Mouse (Mus musculus) neural tube, embryonic 13.5 days (tissue): ENCODE data around the gene Sgpp2. TPM values are rescaled to one million over a fixed set of nuclear protein-coding genes. Genes with fewer than 3 reads are reported as not detected.

Experiments
- ATAC-seq: fragments of 200-750 bp; cut with Nextera tagmentation; 2 replicates; pipeline ENCODE4 v1.8.0; 2017; ENCODE audit warnings: low read depth, mild to moderate bottlenecking, moderate TSS enrichment, moderate library complexity
- H3K27ac ChIP-seq: fragments of 300-500 bp; sonication (generic); replicated peaks from 2 replicates; pipeline ENCODE4 v1.5.1; 2015; ENCODE audit warnings: moderate library complexity, mild to moderate bottlenecking, inconsistent platforms
- H3K27me3 ChIP-seq: fragments of 300-500 bp; sonication (generic); 2 replicates; pipeline ENCODE4 v1.6.1; 2015; ENCODE audit warnings: mild to moderate bottlenecking, inconsistent platforms
- H3K36me3 ChIP-seq: fragments of 300-500 bp; sonication (generic); 2 replicates; pipeline ENCODE4 v1.6.1; 2015; ENCODE audit warnings: mild to moderate bottlenecking, inconsistent platforms
- H3K4me1 ChIP-seq: fragments of 300-500 bp; sonication (generic); replicated peaks from 2 replicates; pipeline ENCODE4 v1.6.1; 2015; ENCODE audit warnings: inconsistent platforms
- H3K4me2 ChIP-seq: fragments of 300-500 bp; sonication (generic); 2 replicates; pipeline ENCODE4 v1.6.1; 2015; ENCODE audit warnings: inconsistent platforms, mild to moderate bottlenecking, moderate library complexity
- H3K4me3 ChIP-seq: fragments of 300-500 bp; sonication (generic); 2 replicates; pipeline ENCODE4 v1.5.1; 2015; ENCODE audit warnings: mild to moderate bottlenecking, inconsistent platforms
- H3K9ac ChIP-seq: fragments of 300-500 bp; sonication (generic); 2 replicates; pipeline ENCODE4 v1.6.1; 2015; ENCODE audit warnings: moderate library complexity, mild to moderate bottlenecking, inconsistent platforms
- H3K9me3 ChIP-seq: fragments of 300-500 bp; sonication (generic); 2 replicates; pipeline ENCODE4 v1.6.1; 2016; ENCODE audit warnings: inconsistent platforms
- WGBS: fragments of 180-500 bp; shearing (Covaris S2); methylation state at CpG from one replicate; pipeline ENCODE4 v1.1.7; 2015; 5-methylcytosine and 5-hydroxymethylcytosine counted together
- polyA plus RNA-seq: library from polyadenylated mRNA; unstranded; fragments of >200 nt; fragmentation: Nextera tagmentation; extraction: Ambion mirVana; gene quantifications from 2 replicates; pipeline ENCODE4 v1.2.1, GENCODE M21; 2015

Sgpp2 gene
- polyA plus RNA-seq, result 2.0 and 2.3 TPM in 2 replicates

DNA sequence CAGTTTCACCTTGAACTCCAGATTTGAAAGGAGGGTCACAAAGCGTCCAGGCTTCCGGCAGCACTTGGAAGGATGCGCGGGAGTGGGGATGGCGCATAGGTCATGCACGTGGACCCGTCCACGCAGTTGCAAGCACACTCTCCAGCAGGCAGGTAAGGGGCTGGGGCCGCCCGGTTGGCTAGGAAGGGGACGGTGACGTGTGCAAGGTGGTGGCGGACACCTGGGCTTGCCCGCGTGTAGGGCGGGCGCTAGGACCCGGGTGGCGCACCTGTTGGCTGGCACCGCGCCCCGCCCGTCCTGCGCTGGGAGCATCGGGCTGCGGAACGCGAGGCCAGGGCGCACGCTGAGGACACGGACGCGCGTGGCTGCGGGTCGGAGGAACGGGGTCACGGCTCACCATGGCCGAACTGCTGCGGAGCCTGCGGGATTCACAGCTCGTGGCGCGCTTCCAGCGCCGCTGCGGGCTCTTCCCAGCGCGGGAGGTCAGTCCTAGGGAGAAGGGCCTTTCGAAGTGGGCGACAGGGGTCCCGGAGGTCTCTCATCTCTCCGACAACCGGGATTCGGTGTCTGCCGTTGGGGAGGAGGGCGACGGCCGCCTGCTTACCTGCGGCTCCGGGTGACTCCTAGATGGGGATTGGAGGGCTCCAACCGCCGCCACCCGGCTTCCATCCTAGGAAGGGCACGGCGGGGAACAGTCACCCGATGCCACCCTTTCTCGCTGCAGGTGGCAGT is at the start of gene Sgpp2:
Gene Sgpp2 (plus strand): TSS at position 325 of the 732 bp plus-strand sequence.
- Histone ChIP-seq H3K4me1 (peaks cover 20% of the 10 kb centered on the region), H3K27me3 (peaks cover 63% of the 10 kb centered on the region), H3K4me2 (peak within 1 kb of the TSS; percentile 99), H3K9ac (peak within 1 kb of the TSS; percentile 55), H3K36me3 (no peaks in the 10 kb centered on the region), H3K4me3 (peak within 1 kb of the TSS; percentile 55), H3K27ac (no peak within 1 kb of the TSS), H3K9me3 (no peaks in the 10 kb centered on the region)
- under 1% methylated on average over 64 of the region's 68 CpGs for WGBS
- peak; percentile 64 for ATAC-seq

DNA sequence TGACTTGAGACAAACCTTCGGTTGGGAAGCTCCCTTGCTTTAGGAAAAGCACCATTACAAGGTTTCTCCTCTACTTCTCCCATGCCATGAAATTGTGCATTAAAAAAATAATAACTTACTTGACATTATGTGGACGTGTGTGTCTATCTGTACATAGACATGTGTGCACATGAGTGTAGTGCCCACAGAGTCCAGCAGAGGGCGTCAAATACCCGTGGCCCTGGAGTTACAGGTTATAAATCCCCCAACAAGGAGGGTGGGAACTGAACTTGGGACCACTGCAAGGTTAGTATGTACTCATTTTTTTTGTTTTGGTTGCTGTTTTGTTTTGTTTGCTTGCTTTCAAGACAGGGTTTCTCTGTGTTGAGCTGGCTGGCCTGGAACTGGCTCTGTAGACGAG is 42.6 kb upstream of the Sgpp2 start:
- Histone ChIP-seq H3K4me2 (no peak overlapping the region), H3K27me3 (no peaks in the 10 kb centered on the region), H3K9ac (no peak overlapping the region), H3K4me3 (no peak overlapping the region), H3K9me3 (no peaks in the 10 kb centered on the region), H3K4me1 (no peaks in the 10 kb centered on the region), H3K27ac (no peak overlapping the region), H3K36me3 (no peaks in the 10 kb centered on the region)
- 71% methylated on average over 5 of the region's 5 CpGs for WGBS
- ATAC-seq, result no peak

DNA sequence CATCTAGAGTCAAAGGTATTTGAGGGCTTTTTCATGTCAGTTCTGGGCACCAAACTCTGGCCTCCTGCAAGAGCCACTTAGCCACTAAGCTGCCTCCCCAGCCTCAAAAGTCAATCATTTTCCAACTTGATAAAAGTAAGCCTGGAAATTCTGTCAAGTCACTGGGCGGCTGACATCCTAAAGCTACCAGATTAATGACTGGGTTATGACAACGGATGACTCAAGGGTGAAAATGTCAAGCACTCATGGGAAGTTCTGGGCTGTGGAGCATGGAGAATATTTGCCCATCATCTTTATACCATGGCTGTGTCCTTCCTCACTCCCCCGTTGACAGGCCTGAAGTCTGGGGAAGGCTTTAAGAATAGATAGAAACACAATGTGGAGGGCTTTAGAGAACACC is 37.2 kb upstream of the Sgpp2 start:
- WGBS, result 85% methylated on average over 3 of the region's 3 CpGs
- no peak overlapping the region for H3K4me2 ChIP-seq
- no peak for ATAC-seq
- H3K27me3 ChIP-seq, result no peaks in the 10 kb centered on the region
- H3K4me1 ChIP-seq, result no peaks in the 10 kb centered on the region
- H3K9ac ChIP-seq, result no peak overlapping the region
- H3K27ac ChIP-seq, result no peak overlapping the region
- no peak overlapping the region for H3K4me3 ChIP-seq
- no peaks in the 10 kb centered on the region for H3K36me3 ChIP-seq
- no peaks in the 10 kb centered on the region for H3K9me3 ChIP-seq

DNA sequence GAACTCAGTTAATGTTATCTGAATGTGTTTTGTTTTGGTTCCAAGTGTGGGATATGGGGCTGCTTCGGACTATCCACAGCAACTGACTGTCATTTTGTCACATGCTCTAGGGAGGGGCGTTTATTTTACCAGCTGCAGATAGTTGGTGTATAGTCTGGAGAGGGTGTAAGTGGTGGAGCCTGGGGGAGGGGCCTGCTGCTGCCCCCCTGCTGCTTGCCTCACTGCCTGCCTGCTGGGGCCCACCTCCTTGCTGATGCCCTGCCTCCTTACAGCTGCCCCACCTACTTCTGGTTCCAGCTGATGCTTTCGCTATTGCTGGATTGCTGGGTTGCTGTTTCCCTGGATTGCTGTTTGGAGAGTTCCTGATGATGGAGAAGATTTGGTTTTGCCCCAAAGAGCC is 31.0 kb upstream of the Sgpp2 start:
- H3K9ac ChIP-seq, result no peak overlapping the region
- H3K4me3 ChIP-seq, result no peak overlapping the region
- ATAC-seq, result no peak
- H3K27me3 ChIP-seq, result no peaks in the 10 kb centered on the region
- no peaks in the 10 kb centered on the region for H3K9me3 ChIP-seq
- H3K4me2 ChIP-seq, result no peak overlapping the region
- no peaks in the 10 kb centered on the region for H3K36me3 ChIP-seq
- 0 out of 2 replicates have a peak, but pooled peaks cover 3% of the 10 kb centered on the region for H3K4me1 ChIP-seq
- no peak overlapping the region for H3K27ac ChIP-seq
- WGBS, result 33% methylated on average over 3 of the region's 3 CpGs

DNA sequence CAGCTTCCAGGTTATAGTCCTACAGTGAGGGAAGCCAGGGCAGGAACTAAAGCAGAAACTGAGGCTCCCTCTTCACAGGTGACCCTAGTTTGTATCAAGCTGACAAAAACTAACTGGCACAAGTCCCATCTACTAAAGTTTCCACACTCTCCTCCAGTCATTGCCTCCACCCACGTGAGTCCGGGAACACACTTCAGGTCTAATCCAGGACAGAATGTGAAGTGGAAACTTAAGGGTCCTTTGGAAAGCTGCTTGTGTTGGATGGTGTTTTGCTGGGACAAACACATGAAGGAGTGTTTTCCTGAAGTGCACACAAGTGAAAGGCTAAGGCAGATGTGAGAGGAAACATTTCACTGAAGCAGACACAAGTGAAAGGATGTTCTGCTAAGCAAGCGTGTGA is 17.7 kb upstream of the Sgpp2 start:
- 93% methylated on average over 3 of the region's 3 CpGs for WGBS
- no peaks in the 10 kb centered on the region for H3K9me3 ChIP-seq

DNA sequence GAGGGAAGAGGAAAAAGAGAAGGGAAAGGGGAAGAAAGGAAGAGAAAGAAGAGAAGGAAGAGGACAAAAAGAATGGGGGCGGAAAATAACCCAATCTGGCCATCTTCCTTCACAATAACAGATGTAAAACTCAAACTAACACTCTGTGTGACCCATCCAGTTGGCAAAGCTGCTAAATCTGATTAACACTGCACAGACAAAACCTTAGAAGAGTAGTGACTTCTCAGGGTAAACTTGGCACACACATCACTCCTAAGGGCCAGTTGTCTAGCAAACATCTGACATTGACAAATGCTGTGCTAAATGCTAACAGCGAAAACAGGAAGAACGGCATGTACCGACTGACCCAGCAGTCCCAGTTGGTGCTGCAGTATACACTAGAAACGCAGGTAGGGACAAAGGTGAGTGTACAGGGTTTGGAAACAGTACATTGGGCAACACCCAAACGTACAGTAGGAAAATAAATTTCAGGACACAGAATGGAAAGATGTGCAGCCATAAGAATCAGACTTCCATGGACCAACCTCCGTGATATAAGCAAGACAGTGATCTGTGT is 10.4 kb upstream of the Sgpp2 start:
- H3K27ac ChIP-seq, result no peak overlapping the region
- H3K9me3 ChIP-seq, result no peaks in the 10 kb centered on the region
- no peaks in the 10 kb centered on the region for H3K36me3 ChIP-seq
- no peaks in the 10 kb centered on the region for H3K27me3 ChIP-seq
- no peak overlapping the region for H3K4me3 ChIP-seq
- no peaks in the 10 kb centered on the region for H3K4me1 ChIP-seq
- ATAC-seq, result no peak
- WGBS, result 85% methylated on average over 7 of the region's 7 CpGs
- no peak overlapping the region for H3K4me2 ChIP-seq
- no peak overlapping the region for H3K9ac ChIP-seq

More for the DNA sequence above, 17.7 kb upstream of the Sgpp2 start:
- Histone ChIP-seq H3K9ac (no peak overlapping the region), H3K27ac (no peak overlapping the region), H3K27me3 (no peaks in the 10 kb centered on the region), H3K4me1 (no peaks in the 10 kb centered on the region), H3K4me2 (no peak overlapping the region), H3K36me3 (no peaks in the 10 kb centered on the region), H3K4me3 (no peak overlapping the region)
- ATAC-seq, result no peak

DNA sequence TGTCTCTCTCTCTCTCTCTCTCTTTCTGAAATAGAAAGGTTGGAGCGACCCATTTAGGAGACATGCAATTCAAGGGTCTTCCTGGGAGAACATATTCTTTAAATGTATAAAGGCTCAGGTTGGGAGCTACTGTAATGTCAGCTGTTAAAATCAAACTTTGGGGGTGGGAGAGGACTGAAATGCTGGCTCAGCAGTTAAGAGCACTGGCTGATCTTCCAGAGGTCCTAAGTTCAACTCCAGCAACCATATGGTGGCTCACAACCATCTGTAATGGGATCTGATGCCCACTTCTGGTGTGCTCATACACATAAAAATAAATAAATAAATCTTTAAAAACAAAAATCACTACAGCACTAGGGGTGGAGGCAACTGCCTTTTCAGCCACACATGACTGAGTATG is 1.5 kb upstream of the Sgpp2 start:
- ATAC-seq, result no peak
- Histone ChIP-seq H3K4me3 (no peak overlapping the region), H3K9me3 (no peaks in the 10 kb centered on the region), H3K4me1 (peaks cover 20% of the 10 kb centered on the region), H3K9ac (no peak overlapping the region), H3K4me2 (no peak overlapping the region), H3K27me3 (peaks cover 61% of the 10 kb centered on the region), H3K27ac (no peak overlapping the region), H3K36me3 (no peaks in the 10 kb centered on the region)
- WGBS, result 88% methylated on average over 1 of the region's 1 CpGs

DNA sequence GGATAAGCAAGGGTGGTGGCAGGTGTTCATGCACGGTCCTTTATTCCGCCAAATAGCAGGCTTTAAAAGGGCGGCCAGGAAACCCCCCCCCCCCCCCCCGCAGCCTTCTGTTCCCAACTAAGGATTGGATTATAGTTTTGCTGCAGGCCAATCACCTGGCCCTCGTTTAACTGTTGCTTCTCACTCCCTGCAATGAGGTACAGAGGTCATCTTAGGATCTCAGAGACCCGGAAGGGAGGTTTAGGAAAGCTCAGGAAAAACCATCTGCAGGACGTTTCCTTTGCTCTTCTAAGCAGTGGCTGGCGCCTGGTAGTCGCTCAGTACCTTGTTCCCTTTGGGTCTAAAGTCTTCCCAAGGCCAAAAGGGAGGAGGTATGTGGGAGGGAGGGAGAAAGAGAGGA is 865 bp upstream of the Sgpp2 start:
- Histone ChIP-seq H3K4me3 (no peak overlapping the region), H3K27ac (no peak overlapping the region), H3K4me1 (peaks cover 20% of the 10 kb centered on the region), H3K36me3 (no peaks in the 10 kb centered on the region), H3K4me2 (no peak overlapping the region), H3K27me3 (peaks cover 61% of the 10 kb centered on the region), H3K9ac (no peak overlapping the region), H3K9me3 (no peaks in the 10 kb centered on the region)
- WGBS, result 2% methylated on average over 9 of the region's 9 CpGs
- no peak for ATAC-seq

DNA sequence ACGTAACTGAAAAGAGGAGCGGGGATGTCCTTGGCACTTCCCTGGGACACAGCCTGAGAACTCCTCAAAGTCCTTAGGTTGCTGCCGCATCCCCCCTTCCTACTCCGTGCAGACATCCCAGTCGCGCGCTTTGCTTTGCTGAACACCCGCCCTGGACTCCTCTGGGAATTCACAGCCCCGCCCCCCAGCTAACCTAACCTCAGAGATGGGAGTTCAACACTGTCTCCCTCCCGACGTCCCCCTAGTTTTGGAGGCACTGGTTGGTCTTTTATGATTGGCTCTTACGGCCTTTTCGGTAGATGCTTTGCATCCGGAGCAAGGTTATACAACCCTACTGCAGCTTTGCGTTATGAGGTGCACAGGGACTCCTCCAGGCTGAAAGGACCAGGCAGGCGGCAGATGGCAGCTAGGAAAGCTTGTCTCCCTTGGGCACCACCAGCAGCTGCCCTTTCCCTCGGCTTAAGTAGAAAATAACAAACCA is 756 bp downstream of the Sgpp2 start:
- H3K36me3 ChIP-seq, result no peaks in the 10 kb centered on the region
- H3K9ac ChIP-seq, result no peak overlapping the region
- H3K4me2 ChIP-seq, result peak overlapping the region; percentile 99
- H3K27ac ChIP-seq, result no peak overlapping the region
- WGBS, result 0% methylated on average over 17 of the region's 17 CpGs
- H3K27me3 ChIP-seq, result peaks cover 63% of the 10 kb centered on the region
- H3K4me1 ChIP-seq, result peaks cover 20% of the 10 kb centered on the region
- peak overlapping the region; percentile 55 for H3K4me3 ChIP-seq
- peak; percentile 67 for ATAC-seq
- H3K9me3 ChIP-seq, result no peaks in the 10 kb centered on the region

DNA sequence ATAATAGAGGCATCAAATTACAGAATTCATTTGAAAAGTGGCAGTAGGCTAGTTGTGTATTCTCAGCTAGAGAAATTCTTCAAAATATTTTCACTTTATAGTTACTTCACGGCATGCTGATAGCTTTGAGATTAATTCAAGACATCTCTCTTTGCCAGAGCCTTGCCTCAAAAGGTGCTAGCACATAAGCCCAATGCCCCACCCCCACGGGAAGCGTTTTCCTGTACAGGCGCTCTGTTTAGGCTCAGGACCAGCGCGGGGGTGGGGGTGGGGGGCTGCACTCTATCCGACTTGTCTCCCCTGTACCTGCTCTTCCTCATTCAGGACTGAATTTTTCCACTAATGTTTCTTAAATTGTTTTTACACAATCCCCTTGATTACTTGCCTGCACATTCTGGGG is 1.3 kb downstream of the Sgpp2 start:
- H3K27ac ChIP-seq, result no peak overlapping the region
- no peak overlapping the region for H3K9ac ChIP-seq
- H3K36me3 ChIP-seq, result no peaks in the 10 kb centered on the region
- H3K27me3 ChIP-seq, result peaks cover 63% of the 10 kb centered on the region
- H3K4me3 ChIP-seq, result no peak overlapping the region
- ATAC-seq, result no peak
- WGBS, result 3% methylated on average over 7 of the region's 7 CpGs
- no peaks in the 10 kb centered on the region for H3K9me3 ChIP-seq
- H3K4me2 ChIP-seq, result peak overlapping the region; percentile 99
- peaks cover 20% of the 10 kb centered on the region for H3K4me1 ChIP-seq

DNA sequence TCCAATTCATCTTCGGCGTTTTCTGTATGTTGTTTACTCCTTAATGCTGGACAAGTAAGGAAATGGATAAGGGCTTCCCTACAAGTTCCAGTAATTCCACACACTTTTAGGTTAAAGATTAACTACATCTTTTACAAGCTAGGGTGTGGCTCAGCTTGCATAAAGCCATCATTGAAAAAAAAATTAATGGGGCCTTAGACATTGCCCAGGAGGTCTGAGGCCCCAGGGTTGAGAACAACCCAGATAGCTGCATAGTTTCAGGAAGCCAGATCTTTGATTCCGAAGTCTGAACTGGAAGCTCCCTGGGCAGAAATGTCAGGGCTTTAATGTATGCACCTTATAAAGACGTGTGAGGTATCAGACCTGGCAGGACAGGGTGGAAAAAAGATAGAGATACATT is 2.8 kb downstream of the Sgpp2 start:
- Histone ChIP-seq H3K27ac (no peak overlapping the region), H3K9me3 (no peaks in the 10 kb centered on the region), H3K9ac (no peak overlapping the region), H3K27me3 (peaks cover 60% of the 10 kb centered on the region), H3K36me3 (no peaks in the 10 kb centered on the region), H3K4me1 (peaks cover 20% of the 10 kb centered on the region), H3K4me3 (no peak overlapping the region), H3K4me2 (no peak overlapping the region)
- ATAC-seq, result no peak
- 67% methylated on average over 4 of the region's 4 CpGs for WGBS

DNA sequence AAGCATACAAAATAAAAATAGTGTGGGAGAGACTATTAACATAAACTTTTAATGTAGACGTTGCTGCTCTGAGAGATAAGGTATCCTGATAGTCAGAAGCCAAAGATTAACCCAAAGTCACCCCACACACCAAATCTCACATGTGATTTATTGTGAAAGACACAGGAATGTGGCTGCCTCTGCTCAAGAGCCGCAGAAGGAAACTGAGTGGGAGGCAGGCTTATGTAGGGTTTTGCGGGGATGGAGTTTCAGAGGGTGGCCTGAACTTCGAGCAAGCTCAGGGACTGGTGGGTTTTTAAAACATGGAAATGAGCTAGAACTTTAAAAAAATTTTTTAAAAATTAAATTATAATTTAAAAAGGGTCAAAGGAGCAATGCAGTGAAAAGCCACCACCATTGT is 3.8 kb downstream of the Sgpp2 start:
- no peaks in the 10 kb centered on the region for H3K36me3 ChIP-seq
- H3K9ac ChIP-seq, result no peak overlapping the region
- H3K27me3 ChIP-seq, result peaks cover 49% of the 10 kb centered on the region
- no peaks in the 10 kb centered on the region for H3K9me3 ChIP-seq
- no peak for ATAC-seq
- H3K27ac ChIP-seq, result no peak overlapping the region
- H3K4me1 ChIP-seq, result peaks cover 20% of the 10 kb centered on the region
- H3K4me2 ChIP-seq, result no peak overlapping the region
- H3K4me3 ChIP-seq, result no peak overlapping the region
- 90% methylated on average over 4 of the region's 4 CpGs for WGBS
